Mouse (Mus musculus) embryonic facial prominence, embryonic 14.5 days (tissue): Measurements from ENCODE around the gene Psmc3ip. TPM values are rescaled to one million over a fixed set of nuclear protein-coding genes. Genes with fewer than 3 reads are reported as not detected.

Source experiments
- ATAC-seq: fragments of 200-750 bp; cut with Nextera tagmentation; 2 replicates; pipeline ENCODE4 v1.8.0; 2017; ENCODE audit warnings: low read depth, moderate number of reproducible peaks, moderate TSS enrichment
- DNase-seq: peaks from one replicate; pipeline ENCODE4 v3.0.0-alpha.2; 2015; ENCODE audit warnings: low spot score
- H3K27ac ChIP-seq: fragments of 300-500 bp; sonication (generic); replicated peaks from 2 replicates; pipeline ENCODE4 v1.5.1; 2014; ENCODE audit warnings: low read depth, mild to moderate bottlenecking, low read length, moderate library complexity
- H3K27me3 ChIP-seq: fragments of 300-500 bp; sonication (generic); replicated peaks from 2 replicates; pipeline ENCODE4 v1.6.1; 2014; ENCODE audit warnings: low read length; ENCODE audit not compliant: control insufficient read depth, insufficient read depth
- H3K36me3 ChIP-seq: fragments of 300-500 bp; sonication (generic); 2 replicates; pipeline ENCODE4 v1.6.1; 2014; ENCODE audit warnings: low read length, mixed read lengths; ENCODE audit not compliant: control insufficient read depth, insufficient read depth
- H3K4me1 ChIP-seq: fragments of 300-500 bp; sonication (generic); 2 replicates; pipeline ENCODE4 v1.6.1; 2014; ENCODE audit warnings: antibody characterized with exemption, low read length; ENCODE audit not compliant: control insufficient read depth, insufficient read depth
- H3K4me2 ChIP-seq: fragments of 300-500 bp; sonication (generic); 2 replicates; pipeline ENCODE4 v1.6.1; 2014; ENCODE audit warnings: low read depth, mild to moderate bottlenecking, low read length, moderate library complexity, mixed read lengths
- H3K4me3 ChIP-seq: fragments of 300-500 bp; sonication (generic); 2 replicates; pipeline ENCODE4 v1.5.1; 2014; ENCODE audit warnings: low read depth, mild to moderate bottlenecking, low read length
- H3K9ac ChIP-seq: fragments of 300-500 bp; sonication (generic); 2 replicates; pipeline ENCODE4 v1.6.1; 2014; ENCODE audit warnings: low read depth, mild to moderate bottlenecking, low read length, moderate library complexity, mixed read lengths
- H3K9me3 ChIP-seq: fragments of 300-500 bp; sonication (generic); 2 replicates; pipeline ENCODE4 v1.6.1; 2016; ENCODE audit warnings: low read length; ENCODE audit not compliant: control insufficient read depth
- WGBS: fragments of 180-500 bp; shearing (Covaris S2); extraction: QIAGEN DNeasy Blood & Tissue Kit; methylation state at CpG from one replicate; pipeline ENCODE4 v1.1.7; 2014; 5-methylcytosine and 5-hydroxymethylcytosine counted together
- polyA plus RNA-seq: library from polyadenylated mRNA; unstranded; fragments of >200 nt; fragmentation: Nextera tagmentation; extraction: Ambion mirVana; gene quantifications from 2 replicates; pipeline ENCODE4 v1.2.1, GENCODE M21; 2014

Psmc3ip gene
- polyA plus RNA-seq, 1 experiment from 2014 or later, result 27.2 TPM

- DNase-seq (no peak), ATAC-seq (no peak)
- peak overlapping the region; percentile 92 for H3K27ac ChIP-seq
- no peak overlapping the region for H3K9ac ChIP-seq
- no peak overlapping the region for H3K4me2 ChIP-seq
- H3K27me3 ChIP-seq, result peaks cover 4% of the 10 kb centered on the region; the same call in 1 of the 2 replicates
- WGBS, result 73% methylated on average over 4 of the region's 4 CpGs
- H3K4me1 ChIP-seq, result peaks cover 43% of the 10 kb centered on the region
- H3K9me3 ChIP-seq, result no peaks in the 10 kb centered on the region
- H3K36me3 ChIP-seq, result peaks cover 10% of the 10 kb centered on the region; the same call in 1 of the 2 replicates
- no peak overlapping the region for H3K4me3 ChIP-seq
Measured at GRCm38 (mm10) chr11:101064462-101064861, 30.8 kb downstream of the Psmc3ip start.

GRCm38 (mm10) chr11:101063676-101064327 lies 31.4 kb downstream of the Psmc3ip start:
- peaks cover 42% of the 10 kb centered on the region for H3K4me1 ChIP-seq
- ATAC-seq (peak; percentile 68), DNase-seq (peak; percentile 75)
- peak overlapping the region; percentile 5 for H3K9ac ChIP-seq
- no peak overlapping the region for H3K4me2 ChIP-seq
- H3K9me3 ChIP-seq, result no peaks in the 10 kb centered on the region
- WGBS, result 28% methylated on average over 12 of the region's 12 CpGs
- peak overlapping the region; percentile 92 for H3K27ac ChIP-seq
- H3K36me3 ChIP-seq, result peaks cover 10% of the 10 kb centered on the region; the same call in 1 of the 2 replicates
- no peaks in the 10 kb centered on the region for H3K27me3 ChIP-seq
- no peak overlapping the region for H3K4me3 ChIP-seq

- Histone ChIP-seq H3K36me3 (peaks cover 10% of the 10 kb centered on the region; the same call in 1 of the 2 replicates), H3K27me3 (no peaks in the 10 kb centered on the region), H3K27ac (peak overlapping the region; percentile 92), H3K9me3 (no peaks in the 10 kb centered on the region), H3K4me3 (no peak overlapping the region), H3K4me2 (no peak overlapping the region), H3K9ac (peak overlapping the region; percentile 5), H3K4me1 (peaks cover 44% of the 10 kb centered on the region)
- WGBS, result 71% methylated on average over 14 of the region's 14 CpGs
- DNase-seq, result no peak
- no peak for ATAC-seq
Measured at GRCm38 (mm10) chr11:101062971-101063675, 32.1 kb downstream of the Psmc3ip start.

DNA sequence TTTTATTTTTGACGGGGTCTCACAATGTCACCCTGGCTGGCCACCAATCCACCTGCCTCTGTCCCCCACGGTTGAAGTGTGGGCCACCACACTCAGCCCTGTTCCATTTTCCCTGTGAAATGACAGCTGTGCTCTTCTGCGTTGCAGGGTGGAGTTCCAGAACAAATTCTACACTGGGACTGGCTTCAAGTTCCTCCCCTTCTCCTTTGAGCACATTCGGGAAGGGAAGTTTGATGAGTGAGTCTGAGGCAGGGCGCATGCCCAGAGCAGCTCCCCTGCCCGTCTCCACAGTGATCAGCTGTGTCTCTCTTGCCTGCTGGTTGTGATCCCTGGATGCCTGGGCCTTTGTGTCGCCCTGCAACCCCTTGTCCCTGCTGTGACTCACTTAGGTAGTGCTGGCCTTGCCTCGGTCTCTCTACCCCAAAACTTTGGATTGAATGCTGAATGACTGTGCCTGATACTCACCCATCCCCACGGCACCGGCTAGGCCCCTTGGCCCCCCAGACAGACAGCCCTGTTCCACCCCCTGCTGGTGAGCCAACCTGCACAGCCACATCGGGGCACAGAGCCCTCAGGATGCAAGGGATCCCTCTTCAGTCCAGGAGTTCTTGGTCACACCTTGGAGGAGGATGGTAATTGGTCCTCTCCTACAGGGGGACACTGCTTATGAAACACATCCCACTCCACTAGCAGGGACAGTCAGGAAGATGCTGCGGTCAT lies 32.9 kb downstream of the Psmc3ip start:
- DNase-seq, result no peak
- H3K36me3 ChIP-seq, result peaks cover 10% of the 10 kb centered on the region; the same call in 1 of the 2 replicates
- peak overlapping the region; percentile 92; the same call in 1 of the 2 replicates for H3K27ac ChIP-seq
- ATAC-seq, result no peak
- no peaks in the 10 kb centered on the region for H3K9me3 ChIP-seq
- WGBS, result 69% methylated on average over 12 of the region's 12 CpGs
- peaks cover 44% of the 10 kb centered on the region for H3K4me1 ChIP-seq
- no peak overlapping the region for H3K9ac ChIP-seq
- no peak overlapping the region for H3K4me3 ChIP-seq
- no peaks in the 10 kb centered on the region for H3K27me3 ChIP-seq
- no peak overlapping the region for H3K4me2 ChIP-seq

DNA sequence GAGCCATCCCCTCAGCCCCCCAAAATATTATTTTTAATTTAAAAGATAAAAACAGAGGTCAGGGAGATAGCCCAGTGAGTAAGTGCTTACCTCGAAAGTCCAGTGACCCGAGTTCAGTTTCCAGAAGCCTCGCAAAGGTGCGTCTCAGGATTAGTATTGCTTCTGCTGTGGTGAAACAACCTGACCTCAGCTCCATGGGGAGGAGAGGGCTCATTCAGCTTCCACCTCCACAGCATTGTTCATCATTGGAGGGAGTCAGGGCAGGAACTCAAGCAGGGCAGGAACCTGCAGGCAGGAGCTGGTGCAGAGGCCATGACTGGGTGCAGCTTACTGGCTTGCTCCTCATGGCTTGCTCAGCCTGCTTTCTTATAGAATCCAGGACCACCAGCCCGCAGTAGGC lies 34.2 kb downstream of the Psmc3ip start:
- H3K27ac ChIP-seq, result peak overlapping the region; percentile 90
- H3K9ac ChIP-seq, result no peak overlapping the region
- no peak overlapping the region for H3K4me2 ChIP-seq
- no peak for DNase-seq
- WGBS, result 85% methylated on average over 5 of the region's 5 CpGs
- H3K27me3 ChIP-seq, result no peaks in the 10 kb centered on the region
- peaks cover 16% of the 10 kb centered on the region; the same call in 1 of the 2 replicates for H3K36me3 ChIP-seq
- no peaks in the 10 kb centered on the region for H3K9me3 ChIP-seq
- no peak overlapping the region for H3K4me3 ChIP-seq
- H3K4me1 ChIP-seq, result peaks cover 44% of the 10 kb centered on the region
- no peak for ATAC-seq

DNA sequence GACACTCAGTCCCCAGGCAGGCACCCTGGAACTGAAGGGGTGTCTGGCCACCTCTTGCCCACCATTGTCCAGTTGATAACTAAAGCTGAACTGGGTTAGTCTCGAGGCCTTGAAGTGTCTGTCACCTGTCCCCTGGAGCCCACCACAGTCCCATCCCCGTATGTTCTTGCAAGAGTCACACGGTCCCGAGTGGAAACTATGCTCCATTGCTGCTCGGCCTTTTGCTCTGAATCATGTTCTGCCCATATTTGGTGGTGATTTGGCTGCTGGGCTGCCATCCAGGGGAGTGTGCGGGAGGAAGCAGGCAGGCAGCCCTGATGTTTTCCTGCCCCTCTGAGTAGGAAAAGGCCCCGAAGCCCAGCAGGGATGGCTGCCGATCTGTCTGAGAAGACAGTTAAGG lies 35.1 kb downstream of the Psmc3ip start:
- Histone ChIP-seq H3K9ac (no peak overlapping the region), H3K9me3 (no peaks in the 10 kb centered on the region), H3K4me3 (no peak overlapping the region), H3K4me2 (no peak overlapping the region), H3K4me1 (peaks cover 44% of the 10 kb centered on the region), H3K27ac (peak overlapping the region; percentile 90), H3K27me3 (no peaks in the 10 kb centered on the region), H3K36me3 (peaks cover 18% of the 10 kb centered on the region; the same call in 1 of the 2 replicates)
- ATAC-seq (no peak), DNase-seq (peak; percentile 87)
- WGBS, result 34% methylated on average over 8 of the region's 8 CpGs

- DNase-seq, result no peak
- WGBS, result 86% methylated on average over 10 of the region's 10 CpGs
- H3K4me1 ChIP-seq, result peaks cover 42% of the 10 kb centered on the region
- H3K4me2 ChIP-seq, result no peak overlapping the region
- peaks cover 18% of the 10 kb centered on the region; the same call in 1 of the 2 replicates for H3K36me3 ChIP-seq
- ATAC-seq, result no peak
- no peak overlapping the region for H3K9ac ChIP-seq
- no peak overlapping the region for H3K4me3 ChIP-seq
- peak overlapping the region; percentile 90 for H3K27ac ChIP-seq
- H3K9me3 ChIP-seq, result no peaks in the 10 kb centered on the region
- H3K27me3 ChIP-seq, result no peaks in the 10 kb centered on the region
Measured at GRCm38 (mm10) chr11:101059473-101059872, 35.8 kb downstream of the Psmc3ip start.

DNA sequence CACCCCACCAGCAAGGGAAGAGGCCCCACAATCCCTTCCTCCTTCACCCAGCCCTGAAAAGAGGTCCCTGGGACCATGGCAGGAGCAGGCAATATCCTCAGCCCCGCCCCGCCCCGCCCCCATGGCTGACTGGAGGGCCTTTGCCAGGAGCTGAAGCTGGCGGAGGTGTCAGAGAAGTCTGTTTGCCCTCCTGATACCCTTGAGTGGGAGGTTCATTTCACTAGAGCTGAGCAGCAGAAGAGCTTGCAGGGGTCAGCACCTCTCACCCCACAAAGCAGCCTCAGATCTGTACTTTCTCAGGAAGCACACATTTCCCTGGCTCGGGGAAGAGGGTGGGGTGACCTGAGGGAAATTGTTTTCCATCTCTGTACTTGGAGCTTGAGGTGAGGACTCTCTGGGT lies 36.5 kb downstream of the Psmc3ip start:
- Histone ChIP-seq H3K9me3 (no peaks in the 10 kb centered on the region), H3K4me1 (peaks cover 34% of the 10 kb centered on the region), H3K4me2 (no peak overlapping the region), H3K4me3 (no peak overlapping the region), H3K36me3 (peaks cover 22% of the 10 kb centered on the region; the same call in 1 of the 2 replicates), H3K9ac (no peak overlapping the region), H3K27ac (no peak overlapping the region), H3K27me3 (no peaks in the 10 kb centered on the region)
- DNase-seq (no peak), ATAC-seq (no peak)
- WGBS, result 69% methylated on average over 4 of the region's 5 CpGs
